Mouse (Mus musculus): ENCODE measurements around the gene Fgf12.

DNA sequence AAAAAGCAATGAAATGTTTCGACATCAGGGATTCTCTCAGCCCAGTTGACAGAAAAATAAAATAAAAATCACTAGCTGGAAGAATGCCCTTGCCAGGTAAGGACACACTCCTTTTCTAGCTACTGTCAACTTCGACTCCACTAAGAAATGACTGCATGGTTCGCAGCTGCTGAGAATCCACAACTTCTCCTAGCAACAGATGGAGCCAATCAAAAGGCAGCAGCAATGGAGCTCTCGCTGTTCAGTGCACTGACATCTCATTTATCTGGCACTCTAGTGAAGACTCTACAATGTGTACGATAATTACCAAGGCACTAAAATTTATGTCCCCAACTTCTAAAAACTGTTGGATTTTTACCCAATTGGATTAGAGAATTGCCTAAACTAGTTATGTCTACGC, 407.5 kb downstream of the Fgf12 start:
- TF ChIP-seq EP300 (IDR thresholded peaks at IDR 0.05; ENCODE audit: low read depth), result no peak
- TF ChIP-seq CTCF (IDR thresholded peaks at IDR 0.05; ENCODE audit: low read depth), result no peak

Data from liver, embryonic 14.5 days (tissue).